Mouse (Mus musculus) retina, embryonic 14.5 days (tissue): ENCODE measurements around the gene Tas2r134.

Source experiments
- DNase-seq: peaks from one replicate; pipeline ENCODE4 v3.0.0-alpha.2; 2015; ENCODE audit warnings: low spot score

The Tas2r134 gene

DNA sequence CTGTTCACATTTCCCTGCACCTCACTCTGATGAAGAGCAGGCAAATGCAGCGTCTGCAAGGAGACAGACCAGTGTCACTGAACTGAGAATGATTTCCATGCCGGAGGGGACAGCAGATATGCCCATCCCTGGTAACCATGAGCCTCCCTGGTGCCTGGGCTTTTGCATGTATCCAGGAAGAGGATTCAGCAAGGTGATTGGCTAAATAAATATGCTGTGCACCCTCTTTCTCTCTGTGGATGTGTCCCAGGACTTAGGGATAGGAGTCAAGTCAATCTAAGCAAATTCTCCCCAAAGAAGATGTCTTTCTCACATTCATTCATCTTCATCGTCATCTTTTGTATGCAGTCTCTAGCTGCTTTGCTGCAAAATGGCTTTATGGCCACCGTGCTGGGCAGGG is at the start of gene Tas2r134:
Tas2r134 (plus strand) TSS at position 301 of the 400 bp plus-strand sequence.
- no peak for DNase-seq

DNA sequence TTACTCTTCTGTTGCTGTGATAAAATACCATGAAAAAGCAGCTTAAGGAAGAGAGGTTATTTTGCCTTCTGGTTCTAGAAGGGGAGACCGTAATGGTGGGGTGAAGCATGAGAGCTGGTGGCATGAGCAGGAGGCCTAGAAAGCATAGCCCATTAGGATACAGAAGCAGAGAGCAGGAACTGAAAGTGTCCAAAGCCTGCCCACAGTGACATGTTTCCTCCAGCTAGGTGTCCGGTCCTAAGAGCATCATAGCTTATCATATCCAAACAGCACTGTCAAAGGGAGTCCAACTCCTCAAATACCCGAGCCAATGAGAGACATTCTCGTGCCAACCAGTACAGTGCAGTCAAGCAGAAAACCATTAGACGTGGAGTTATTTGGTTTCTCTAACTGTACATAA is 47.5 kb upstream of the Tas2r134 start:
- DNase-seq: no peak

DNA sequence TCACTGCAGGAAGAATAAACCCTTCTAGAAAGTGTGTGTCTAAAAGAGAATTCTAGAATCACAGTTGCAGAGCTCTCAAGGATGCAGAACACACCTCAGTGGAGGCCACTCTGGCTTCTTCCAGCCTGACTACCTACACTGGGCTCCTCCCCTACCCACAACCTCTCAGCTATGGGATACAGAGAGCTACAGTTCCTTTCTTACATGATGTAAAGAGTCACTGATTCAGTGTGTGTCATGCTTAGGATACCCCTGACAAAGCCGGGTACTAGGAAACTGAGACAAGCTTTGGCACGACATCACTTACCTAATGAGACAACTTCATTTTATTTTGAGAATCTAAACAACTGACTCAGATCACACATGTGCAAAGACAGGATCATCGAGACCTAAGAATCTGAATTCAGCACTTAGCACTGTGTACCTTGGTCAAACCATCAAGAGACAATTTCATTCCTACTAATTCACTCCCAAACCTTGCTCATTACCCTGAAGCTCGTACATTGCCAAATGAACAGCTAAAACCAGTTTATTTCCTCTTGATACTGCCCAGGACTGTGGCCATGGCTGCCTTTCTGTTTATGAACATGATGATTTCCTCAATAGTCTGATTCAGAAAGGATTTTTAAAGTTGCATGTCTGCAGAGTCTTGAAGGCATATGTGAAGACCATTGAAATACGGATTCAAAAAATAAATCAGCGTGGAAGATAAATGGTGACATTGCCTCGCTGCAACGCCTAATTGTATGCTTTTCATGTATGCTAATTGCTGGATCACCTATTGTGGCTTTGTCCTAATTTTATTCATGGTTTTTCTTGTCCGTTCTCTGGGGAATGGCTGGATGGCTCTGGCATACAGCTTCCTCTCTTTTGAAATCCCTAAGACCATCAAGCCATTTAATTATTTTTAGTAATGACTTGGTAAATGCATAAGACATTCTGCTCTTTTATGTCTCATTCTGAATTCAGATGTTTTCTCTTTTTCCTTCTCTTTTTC is 43.0 kb upstream of the Tas2r134 start:
- no peak for DNase-seq

DNA sequence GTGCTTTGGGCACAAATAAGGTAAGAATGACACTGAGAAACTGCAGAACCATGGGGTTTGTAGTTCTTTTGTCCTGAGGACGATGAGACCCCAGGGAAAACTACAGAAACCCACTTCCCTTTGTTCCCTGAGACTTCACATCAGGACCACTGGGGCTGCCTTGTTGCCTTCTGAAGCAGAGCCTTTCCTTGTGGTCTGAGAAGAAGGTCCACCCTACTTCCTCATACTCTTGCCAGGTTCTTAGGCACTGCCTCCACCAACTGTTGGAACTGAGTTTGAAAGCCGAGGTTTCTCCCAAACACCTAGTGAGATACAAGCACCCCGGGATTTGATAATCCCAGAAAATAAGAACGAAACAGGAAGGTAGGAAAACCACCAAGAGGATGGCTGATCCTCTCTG is 39.0 kb upstream of the Tas2r134 start:
- no peak for DNase-seq

DNA sequence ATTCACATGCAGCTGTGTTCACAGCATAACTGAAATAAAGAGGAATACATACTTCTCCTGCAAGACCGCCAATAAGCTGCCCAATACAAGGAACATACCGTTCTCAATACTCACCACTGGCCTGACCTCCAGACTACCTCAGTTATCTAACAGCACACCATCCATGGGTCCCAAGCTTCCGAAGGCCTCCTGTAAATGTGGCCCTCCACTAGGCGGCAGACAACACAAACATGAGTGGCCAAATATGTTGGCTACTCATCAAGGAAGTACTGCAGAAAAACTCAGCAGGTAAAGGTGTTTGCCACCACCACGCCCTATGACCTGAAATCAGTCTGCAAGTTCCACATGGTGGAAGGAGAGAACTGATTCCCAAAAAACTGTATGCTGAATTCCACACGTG is 38.4 kb upstream of the Tas2r134 start:
- DNase-seq: no peak

DNA sequence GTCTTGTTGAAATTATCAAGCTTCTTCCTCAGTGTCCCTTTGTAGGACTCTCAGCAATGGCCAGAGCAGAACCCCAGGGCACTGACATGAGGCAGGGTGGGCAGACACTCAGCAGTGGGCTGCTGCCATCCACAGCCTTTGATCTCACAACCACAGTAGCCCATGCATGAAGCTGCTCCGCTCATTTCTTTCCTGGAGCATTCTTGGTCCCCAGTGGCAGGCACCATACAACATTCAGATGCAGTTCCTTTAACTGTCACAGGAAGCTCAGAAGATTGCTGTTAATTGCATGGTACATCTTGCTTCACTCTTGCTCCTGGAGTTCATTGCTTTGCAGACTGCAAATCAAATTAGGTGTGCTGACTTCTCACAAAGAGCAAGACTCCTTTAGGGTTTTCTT is 37.7 kb upstream of the Tas2r134 start:
- peak; percentile 43 for DNase-seq

DNA sequence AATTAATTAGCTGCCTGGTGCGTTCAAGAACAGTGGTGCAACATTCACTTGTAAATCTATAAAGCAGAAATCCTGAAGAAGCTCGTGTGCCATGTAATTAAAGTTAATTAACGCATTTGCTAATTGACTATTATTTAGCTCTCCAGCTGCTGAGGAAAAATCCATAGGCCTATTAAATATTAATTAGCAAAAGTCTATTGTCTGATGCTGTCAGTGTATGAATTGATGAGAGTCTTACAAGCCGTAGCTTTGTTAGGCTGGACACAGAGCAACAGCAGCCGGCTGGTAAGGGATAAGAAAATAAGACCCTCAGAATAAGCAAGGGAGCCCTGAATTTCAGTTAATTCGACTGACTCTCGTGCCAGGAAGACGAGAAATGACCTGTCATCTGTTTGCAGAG is 37.0 kb upstream of the Tas2r134 start:
- peak; percentile 65 for DNase-seq

DNA sequence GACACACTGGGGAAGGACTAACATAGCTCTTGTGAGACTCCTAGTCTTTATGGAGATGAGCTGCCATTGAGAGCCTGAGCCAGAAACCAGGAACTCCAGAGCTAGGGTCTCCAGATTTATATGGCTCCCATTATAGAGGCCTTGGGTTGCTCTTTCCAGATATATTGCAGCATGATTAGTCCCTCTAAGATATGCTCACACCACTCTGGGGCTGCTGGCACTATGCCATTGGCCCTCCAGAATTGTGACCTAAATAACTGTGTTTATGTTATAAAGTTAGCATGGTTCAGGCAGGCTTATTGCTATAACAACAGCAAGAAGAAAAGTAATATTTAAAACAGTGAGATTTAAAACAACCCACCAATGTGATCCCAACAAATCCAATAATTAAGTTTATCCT is 35.2 kb upstream of the Tas2r134 start:
- DNase-seq: no peak

DNA sequence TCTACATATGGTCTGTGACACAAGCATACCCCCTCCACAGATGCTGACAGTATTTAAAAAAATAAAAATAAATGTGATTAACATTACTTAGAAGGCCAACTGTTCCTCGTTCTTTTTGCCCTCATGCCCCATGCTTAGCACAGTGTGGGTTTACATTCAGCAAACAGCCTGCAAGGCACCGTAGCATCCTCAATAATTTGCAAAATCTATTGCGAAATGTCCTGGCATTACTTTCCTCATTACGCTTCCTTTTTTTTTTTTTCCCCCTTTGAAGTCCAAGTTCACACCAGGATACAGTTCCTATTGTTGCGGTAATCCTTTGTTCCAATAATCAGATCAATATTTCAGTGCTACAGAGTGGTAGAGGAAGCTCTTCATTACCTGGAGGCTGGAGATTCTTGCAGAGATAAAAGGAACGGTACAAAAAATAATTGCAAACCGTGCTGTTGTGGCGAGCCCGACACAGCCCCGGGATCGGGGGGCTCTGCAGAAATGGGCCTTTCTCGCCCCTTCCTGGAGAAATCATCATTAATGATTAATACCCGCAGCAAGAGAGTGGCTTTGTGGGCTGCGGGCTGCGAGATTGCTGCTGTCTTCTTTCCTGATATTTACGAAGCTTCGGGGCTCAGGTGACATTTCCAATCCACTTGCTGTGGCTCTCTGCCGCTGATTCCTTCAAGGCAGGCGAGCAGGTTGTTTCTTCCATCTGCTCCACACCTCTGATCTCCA is 27.7 kb upstream of the Tas2r134 start:
- no peak for DNase-seq

DNA sequence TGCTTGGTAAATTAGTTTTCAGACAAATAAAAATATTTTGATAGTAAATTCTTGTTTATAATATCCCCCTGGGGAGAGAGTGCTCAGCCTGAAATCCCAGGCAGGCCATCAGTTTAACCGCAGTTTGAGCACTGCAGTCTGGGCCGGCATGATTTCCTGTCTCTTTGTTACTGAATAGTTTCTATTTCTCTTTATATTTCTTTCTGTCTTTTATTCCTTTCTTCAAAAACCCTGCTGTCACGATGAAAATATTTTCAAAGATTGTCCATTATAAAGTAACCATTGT is 27.2 kb upstream of the Tas2r134 start:
- no peak for DNase-seq

DNA sequence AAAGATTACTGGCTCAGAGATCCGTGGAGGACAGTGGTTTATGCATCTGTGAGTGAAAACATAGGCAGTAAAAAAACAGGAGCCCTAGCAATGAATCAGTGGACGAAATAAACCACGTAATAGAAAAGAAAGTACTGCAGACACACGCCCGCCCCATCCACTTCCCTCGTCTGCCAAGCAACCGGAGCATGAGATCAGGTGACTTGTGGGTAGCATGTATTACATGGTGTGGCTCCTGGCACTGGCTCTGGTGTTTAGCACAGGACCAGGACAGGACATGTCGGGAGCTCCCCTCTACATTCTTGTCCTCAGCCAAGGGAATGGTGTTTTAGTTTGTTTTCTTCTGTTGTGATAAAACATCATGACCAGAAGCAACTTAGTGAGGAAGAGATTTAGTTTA is 26.4 kb upstream of the Tas2r134 start:
- no peak for DNase-seq

DNA sequence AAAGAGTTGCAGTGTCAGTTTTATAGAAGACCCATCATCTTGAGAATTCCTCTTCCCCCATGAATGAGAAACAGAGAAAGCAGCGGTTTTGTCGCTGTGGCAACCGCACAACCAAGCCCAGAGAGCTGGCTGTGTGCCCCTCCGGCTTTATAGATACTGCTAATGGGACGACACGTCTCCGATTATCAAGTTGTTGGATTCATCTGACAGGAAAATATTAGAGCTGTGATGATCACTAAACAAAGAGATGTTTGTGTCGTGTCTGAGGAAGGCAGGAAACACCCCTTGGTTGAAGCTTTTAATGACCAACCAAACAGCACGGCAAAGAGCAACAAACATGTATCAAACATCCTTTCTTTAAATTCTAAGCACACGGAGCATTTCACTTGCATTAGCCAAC is 17.0 kb upstream of the Tas2r134 start:
- DNase-seq: peak; percentile 59

DNA sequence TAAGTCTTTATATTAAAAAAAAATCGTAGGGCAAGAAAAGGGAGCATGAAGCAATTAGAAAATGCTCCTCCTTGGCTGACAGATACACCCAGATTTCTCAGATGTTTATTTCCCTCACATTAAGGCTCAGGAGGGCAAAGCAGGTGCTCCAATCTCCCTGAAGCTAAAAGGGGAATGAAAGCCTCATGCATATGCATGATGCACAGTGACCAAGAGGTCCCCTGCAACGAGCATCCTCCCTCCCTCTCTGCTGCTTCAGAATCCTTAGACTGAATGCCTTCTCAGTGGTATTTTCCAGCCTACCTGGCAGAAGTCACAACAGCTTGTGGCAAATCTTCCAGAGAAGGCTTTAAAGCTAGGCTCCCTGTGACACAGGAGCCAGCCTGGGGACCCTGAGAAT is 16.4 kb upstream of the Tas2r134 start:
- DNase-seq: no peak

DNA sequence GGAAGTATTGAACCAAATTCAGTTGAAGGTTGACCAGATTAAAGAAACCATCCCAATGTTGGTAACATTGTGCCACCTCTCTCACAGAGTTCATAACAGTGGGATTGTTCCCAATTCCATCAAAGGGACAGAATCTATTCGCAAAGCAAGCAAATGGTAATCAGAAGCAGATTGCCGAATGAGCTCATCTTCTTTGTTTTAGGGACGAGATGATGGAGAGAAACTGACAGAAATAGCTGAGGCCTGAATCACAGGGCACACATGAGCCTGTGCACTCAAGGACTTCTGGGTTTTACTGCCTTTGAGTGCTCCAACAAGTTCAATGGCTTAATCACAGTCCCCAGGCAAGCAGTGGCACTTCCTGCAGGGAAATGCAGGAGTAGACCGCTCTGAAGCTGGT is 13.6 kb upstream of the Tas2r134 start:
- no peak for DNase-seq

DNA sequence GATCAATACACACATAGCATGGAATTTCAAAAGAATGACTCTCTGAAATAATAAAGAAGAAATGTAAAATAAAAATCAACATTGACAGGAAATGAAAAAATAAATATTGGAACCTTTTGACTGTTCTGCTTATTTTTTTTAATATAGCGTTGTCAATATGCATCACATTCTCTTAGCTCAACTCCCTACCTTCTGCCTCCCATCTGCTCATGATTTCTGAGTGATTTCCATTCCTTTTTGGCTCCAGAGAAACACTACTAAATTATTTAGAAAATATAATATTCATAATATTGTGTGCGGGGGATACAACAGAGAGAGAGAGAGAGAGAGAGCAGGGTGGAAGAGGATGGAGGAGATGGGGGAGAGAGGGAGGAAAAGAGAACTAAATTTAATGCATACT is 5.4 kb upstream of the Tas2r134 start:
- DNase-seq: no peak

DNA sequence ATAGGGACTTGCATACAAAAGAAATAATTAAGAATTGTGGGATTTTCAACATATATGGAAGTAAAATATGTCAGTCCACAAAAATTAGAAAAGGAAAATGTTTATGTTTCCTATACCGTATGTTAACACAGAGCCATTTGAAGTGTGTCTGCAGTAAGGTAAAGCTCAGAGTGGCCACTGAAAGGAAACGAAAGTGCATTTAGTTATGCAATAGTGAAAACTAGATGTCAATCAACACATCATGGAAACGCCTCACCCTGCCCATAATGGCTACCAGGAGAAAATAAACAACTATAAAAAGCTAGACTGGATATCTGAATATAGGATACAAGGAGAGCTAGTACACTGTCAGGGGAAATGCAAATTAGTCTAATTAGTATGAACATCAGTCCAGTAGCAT is 1.3 kb upstream of the Tas2r134 start:
- DNase-seq: no peak

DNA sequence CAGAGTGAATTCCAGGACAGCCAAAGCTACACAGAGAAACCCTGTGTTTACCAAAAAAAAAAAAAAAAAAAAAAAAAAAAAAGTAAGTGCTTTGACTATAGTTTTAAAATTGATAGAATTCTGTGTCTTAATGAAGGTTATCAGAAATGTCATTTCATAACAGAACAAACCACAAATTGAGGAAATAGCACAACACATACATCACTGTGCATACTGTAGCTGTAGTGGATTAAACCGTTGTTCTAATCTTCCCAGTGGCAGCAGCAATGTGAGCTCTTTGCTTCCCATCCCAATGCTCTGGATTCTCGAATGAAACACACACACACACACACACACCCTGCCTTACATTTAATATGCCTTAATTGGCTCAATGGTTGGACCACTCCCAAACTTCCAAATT is 4.1 kb downstream of the Tas2r134 start:
- no peak for DNase-seq

DNA sequence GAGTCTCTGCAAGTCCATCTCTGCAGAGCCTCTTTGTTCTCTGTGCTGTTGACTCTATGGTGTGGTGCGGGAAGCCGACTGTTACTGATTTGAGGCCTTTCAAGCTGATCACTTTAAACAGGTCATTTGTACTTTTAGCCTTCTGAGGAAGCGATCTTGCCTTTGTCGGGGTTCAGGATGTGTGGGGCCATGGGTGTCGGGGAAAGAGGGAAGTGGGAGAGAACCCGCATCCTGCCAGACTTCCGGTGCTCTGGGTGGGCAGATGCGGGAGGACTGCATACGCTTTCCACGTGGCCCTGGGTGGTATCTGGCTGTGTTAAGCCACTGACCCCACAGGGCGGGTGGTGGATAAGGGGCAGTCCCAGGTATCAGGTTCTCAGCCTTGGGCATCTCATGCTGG is 10.4 kb downstream of the Tas2r134 start:
- no peak for DNase-seq

DNA sequence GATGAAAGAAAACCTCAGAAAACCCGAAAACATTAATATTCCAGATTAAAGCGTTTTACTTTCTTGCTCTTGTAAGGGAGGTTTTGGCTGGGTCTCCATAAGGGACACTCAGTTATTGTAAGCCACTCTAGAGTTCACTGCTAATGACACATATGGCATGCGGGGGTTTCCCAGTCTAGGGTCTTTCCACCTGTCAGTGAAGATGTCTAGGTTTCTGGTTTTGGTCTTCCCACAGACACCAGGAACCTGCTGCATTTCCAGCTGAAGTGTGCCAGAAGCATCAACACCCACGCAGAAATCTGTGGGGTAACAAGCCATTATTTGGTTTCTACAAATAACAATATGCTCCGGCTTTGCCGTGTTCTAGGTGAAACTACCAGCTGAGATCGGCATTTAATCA is 14.3 kb downstream of the Tas2r134 start:
- no peak for DNase-seq

DNA sequence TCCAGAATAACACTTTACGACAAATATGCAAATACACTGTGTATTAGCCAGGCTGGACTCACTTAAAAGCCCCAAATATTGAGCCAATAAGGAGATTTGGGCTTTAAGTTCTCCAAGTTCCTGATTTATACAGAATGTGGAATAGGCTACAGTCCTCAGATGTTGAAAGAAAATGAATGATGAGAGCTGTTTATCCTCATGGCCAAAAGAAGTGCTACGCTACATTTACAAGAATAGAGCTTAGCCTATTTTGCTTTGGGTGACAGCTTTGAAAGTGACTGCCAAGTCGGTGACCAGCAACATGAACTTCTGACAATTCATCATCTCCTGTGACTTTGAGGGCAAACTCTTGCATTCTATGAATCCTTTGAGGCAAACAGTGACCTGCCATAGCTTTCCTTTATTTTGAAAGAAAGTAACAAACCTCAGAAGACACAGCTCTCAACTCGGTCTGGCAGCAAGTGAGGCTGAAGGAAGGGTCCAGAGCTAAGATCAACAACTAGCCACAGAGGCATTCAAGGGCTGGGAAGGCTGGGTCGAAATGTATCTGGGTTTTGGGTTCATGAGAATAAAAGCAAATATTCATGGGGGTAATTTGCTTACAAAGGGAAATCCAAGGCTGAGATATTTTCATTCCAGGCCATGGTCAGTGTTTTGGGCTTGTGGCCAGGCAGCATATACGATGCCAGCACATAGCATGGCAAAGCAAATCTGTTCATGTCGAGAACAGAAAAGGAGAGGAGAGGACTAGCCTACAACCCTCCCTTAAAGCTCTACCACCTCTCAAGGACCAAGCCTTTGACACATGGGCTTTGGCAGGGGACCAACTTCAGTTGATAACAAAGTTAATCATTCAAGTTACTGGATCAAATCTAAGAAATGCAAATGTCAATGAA is 16.2 kb downstream of the Tas2r134 start:
- no peak for DNase-seq

DNA sequence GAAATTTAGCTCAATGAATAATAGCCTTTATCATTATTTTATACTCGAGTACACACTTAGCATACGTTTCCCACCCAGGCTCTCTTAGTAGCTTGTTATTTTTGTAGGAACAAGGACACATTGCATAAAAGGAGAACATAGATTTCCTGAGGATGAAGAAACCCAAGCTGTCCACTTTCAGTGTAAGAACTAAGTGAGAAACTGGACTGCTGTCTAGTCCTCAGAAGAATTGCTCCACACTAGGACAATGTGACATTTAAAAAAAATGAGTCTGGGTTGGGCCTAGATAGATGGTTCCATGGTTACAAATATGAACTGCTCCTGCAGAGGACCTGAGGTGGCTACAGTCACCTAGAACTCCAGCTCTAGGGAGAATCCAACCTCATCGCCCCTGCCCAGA is 20.7 kb downstream of the Tas2r134 start:
- no peak for DNase-seq

DNA sequence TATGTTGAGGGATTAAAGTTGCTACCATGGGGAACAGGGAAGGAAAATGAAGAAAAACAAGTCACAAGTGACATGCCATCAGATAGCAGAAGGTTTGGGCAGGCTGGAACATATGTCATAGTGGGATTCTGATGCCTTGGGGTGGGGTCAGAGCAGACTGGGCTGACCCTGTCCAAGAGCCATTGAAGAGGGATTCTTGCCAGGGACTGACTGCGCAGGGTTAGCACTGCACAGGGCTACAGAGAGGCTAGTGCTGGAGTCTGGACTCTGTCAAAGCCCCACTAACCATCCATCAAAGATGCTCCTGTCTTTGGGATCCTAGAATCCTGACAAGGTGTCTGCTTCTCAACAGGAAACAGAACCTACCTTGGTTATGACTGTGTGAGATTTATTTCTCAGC is 22.6 kb downstream of the Tas2r134 start:
- DNase-seq: no peak

DNA sequence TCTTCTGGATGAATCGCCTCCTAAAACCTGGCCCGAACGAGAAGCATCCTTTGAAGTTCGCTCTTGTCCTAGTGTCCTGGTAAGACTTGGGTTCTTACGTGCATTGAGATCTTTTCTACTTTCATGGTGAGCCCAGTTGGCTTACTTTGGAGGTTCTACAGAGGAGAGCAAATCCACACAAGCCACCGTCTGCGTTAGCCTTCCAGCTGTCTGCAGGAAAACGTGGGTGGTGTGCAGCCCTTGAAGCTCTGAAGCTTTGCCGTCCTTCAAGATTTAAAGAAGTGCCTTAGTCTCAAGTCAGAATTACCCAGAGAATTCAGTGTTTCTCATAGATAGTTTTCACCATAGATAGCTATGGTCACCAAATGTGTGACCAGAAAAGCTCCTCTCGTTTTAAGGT is 24.8 kb downstream of the Tas2r134 start:
- no peak for DNase-seq
